Mouse (Mus musculus) embryonic stem cell, embryonic (primary cell): Measurements from ENCODE around the gene Sesn3.

Source experiments
- CTCF ChIA-PET, 4 experiments: fragments of 300-600 bp in 2 of 4; fragments of 350-600 bp in 2 of 4; sonication (Branson Sonifier 250); formaldehyde crosslinking; loops; one replicate each; lab custom pipeline; 2022; ENCODE audit warnings: inconsistent platforms in 2 of 4; lab: Charles Lee
- POLR2A ChIA-PET, 4 experiments: fragments of 300-600 bp in 2 of 4; fragments of 350-600 bp in 2 of 4; sonication (Branson Sonifier 250); formaldehyde crosslinking; loops; one replicate each; lab custom pipeline; 2022; ENCODE audit warnings: antibody characterized with exemption in 4 of 4, inconsistent platforms in 1 of 4; lab: Charles Lee

Gene Sesn3

GRCm38 (mm10) chr9:14316618-14317017 is 41.8 kb downstream of the Sesn3 start:
- ChIA-PET CTCF (no interaction called here), POLR2A (no interaction called here)

DNA sequence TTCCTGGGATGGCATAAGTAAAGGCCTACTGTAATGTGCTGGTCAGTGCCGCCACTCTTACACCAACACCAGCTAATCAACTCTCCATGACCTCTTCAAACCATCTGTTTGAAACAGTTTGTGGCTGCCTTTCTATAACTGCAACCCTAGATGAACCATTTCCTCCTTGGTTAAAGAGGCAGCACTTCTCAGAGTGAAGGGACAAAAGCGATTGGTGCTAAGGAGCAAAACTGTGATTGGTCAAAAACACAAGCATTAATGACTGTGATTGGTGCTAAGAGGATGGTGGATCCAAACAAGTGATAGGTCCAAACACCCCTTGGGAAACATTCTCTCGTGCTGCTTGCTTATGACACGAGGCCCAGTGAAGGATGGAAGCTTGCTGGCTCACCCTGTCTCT is 61.0 kb downstream of the Sesn3 start:
- ChIA-PET CTCF (interaction anchor here in 2 of 4 experiments (0.6 kb wide), 2 partner anchors 39 to 683 kb away, joined by 3 read pairs; no protein-coding TSS in a partner anchor), POLR2A (no interaction called here)

GRCm38 (mm10) chr9:14336901-14337300 is 62.0 kb downstream of the Sesn3 start:
- CTCF ChIA-PET, result interaction anchor here in 1 of 4 experiments (1.0 kb wide), 1 partner anchor 12 kb away, joined by 3 read pairs; no protein-coding TSS in a partner anchor
- POLR2A ChIA-PET, result interaction anchor here in 2 of 4 experiments (0.6 to 0.8 kb wide), 2 partner anchors 62 to 392 kb away, joined by 3 read pairs; partner anchors contain the start of gene Sesn3 (in 1 of the 2)

- ChIA-PET CTCF (interaction anchor here in 1 of 4 experiments (1.2 kb wide), 1 partner anchor 449 kb away, joined by 4 read pairs; no protein-coding TSS in a partner anchor), POLR2A (no interaction called here)
Observed at GRCm38 (mm10) chr9:14338701-14339100, 63.8 kb downstream of the Sesn3 start.

DNA sequence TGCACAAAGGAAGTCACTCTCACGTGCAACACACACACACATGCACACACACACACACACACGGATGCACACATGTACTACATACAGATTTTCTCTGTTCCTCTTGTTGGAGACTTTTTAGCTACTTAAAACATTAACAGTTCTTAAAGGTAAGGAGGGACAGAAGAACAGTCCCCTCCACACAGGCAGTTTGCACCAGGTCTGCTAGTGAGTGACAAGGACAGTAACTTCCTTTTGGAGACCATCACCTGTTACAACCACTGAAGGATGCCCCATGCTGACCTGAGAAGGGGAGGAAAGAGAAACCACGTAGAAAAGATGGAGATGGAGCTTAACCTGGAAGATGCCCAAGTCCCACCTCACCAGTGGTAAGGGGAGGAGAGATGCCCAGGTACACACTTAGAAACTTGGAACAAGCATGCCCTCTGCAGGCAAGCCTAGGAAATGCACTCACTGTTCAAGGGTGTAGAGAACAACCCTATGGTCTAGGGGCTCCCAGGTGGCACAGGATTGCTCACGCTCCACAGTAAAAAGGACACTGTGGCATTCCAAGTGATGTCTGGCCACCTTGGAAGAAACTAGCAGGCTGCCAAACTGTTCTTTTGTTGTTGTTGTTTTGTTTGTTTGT is 67.3 kb downstream of the Sesn3 start:
- CTCF ChIA-PET, result interaction anchor here in 2 of 4 experiments (0.5 to 1.9 kb wide), 5 partner anchors 224 to 518 kb away, joined by 3 to 10 read pairs (median 4); no protein-coding TSS in a partner anchor
- POLR2A ChIA-PET, result no interaction called here

DNA sequence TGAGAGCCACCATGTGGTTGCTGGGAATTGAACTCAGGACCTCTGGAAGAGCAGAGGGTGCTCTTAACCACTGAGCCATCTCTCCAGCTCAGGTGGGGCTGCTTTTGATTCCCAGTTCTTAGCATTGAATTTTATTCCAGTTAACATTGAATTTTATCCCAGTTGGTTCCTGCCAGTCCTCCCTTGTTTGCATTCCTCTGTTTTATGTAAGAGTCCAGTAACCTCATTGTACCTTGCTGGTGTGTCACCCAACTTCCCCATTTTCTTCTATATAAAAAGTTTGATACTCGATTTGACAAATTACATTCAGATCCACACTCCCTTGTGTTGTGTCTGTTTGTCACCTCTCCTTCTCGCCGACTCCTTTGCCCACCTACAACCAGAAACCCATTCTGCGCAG is 71.0 kb downstream of the Sesn3 start:
- POLR2A ChIA-PET, result interaction anchor here in 1 of 4 experiments (1.1 kb wide), 1 partner anchor 518 kb away, joined by 5 read pairs; no protein-coding TSS in a partner anchor
- CTCF ChIA-PET, result interaction anchor here in 1 of 4 experiments (0.7 kb wide), 1 partner anchor 231 kb away, joined by 3 read pairs; no protein-coding TSS in a partner anchor

DNA sequence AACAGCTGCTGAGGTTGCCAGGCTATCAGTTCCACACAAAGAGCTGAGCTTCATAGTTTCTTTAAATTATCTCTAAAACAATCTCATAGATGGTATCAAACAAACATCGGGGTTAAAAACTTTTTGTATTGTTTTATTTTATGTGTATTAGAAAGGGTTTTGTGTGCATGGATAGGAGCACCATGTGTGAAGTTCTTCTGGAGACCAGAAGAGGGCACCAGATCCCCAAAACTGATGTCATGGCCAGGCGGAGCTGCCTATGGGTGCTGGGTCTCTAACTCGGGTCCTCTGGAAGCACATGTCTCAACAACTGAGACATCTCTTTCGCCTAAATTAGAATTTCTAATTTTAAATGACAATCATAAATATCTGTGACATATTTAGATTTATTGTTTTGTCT is 73.5 kb downstream of the Sesn3 start:
- ChIA-PET CTCF (interaction anchor here (0.7 to 2.3 kb wide), 23 partner anchors 8 to 459 kb away, joined by 3 to 14 read pairs (median 5); partner anchors contain the start of genes Cwc15 (in 1 of the 4) and Kdm4d (in 1 of the 4)), POLR2A (interaction anchor here in 2 of 4 experiments (0.7 to 1.7 kb wide), 4 partner anchors 31 to 351 kb away, joined by 3 to 5 read pairs (median 3); partner anchors contain the start of genes Cwc15 (in 1 of the 2) and Kdm4d (in 1 of the 2))

DNA sequence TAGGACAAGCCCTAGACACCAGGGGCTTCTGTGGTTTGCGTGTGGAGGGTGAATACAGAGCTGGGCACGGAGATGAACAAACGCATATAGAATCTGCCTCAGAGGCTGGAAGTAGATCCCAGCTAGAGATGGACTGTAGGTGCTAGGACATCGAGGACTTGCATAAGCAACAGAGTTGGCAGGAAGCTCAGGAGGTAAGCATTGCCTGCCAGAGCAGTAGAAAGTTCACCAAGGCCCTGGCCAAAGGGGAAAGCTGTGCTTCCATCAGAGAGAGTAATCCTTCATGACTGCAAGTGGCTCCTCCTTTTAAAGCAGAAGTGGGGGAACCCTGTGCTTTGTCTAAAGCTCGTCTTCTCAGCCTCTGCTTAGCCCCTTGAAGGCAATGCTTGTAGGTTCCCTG is 74.5 kb downstream of the Sesn3 start:
- POLR2A ChIA-PET, result interaction anchor here in 2 of 4 experiments (0.6 to 1.7 kb wide), 3 partner anchors 41 to 176 kb away, joined by 3 to 5 read pairs (median 4); partner anchors contain the start of genes Cwc15 (in 1 of the 2) and Kdm4d (in 1 of the 2)
- CTCF ChIA-PET, result interaction anchor here in 3 of 4 experiments (0.5 to 2.3 kb wide), 17 partner anchors 8 to 460 kb away, joined by 3 to 14 read pairs (median 5); no protein-coding TSS in a partner anchor

DNA sequence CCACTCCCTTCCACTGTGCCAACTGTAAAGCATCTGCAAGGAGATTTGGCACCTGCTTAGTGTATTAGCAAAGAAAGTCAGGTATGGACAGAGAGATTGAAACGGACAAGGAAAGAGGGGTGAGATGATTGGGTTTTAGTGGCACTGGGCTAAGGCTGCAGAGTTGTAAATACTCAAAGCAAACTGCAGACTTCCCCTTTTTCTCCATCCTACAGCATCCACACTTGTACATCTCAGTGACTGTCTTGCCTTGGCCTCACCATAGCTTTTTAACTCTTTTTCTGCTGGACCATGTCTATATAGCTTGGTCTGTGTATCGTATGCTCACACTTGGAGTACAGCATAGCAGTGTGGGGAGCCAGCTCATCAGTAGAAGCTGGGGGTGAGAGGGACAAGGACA is 75.9 kb downstream of the Sesn3 start:
- CTCF ChIA-PET, result interaction anchor here in 1 of 4 experiments (0.5 to 1.1 kb wide), 2 partner anchors 40 to 475 kb away, joined by 3 to 4 read pairs; no protein-coding TSS in a partner anchor
- POLR2A ChIA-PET, result no interaction called here

- ChIA-PET CTCF (no interaction called here), POLR2A (no interaction called here)
Observed at GRCm38 (mm10) chr9:14352337-14352736, 77.5 kb downstream of the Sesn3 start.

GRCm38 (mm10) chr9:14354852-14355251 is 80.0 kb downstream of the Sesn3 start:
- ChIA-PET CTCF (interaction anchor here in 1 of 4 experiments (2.8 kb wide), 1 partner anchor 465 kb away, joined by 14 read pairs; no protein-coding TSS in a partner anchor), POLR2A (interaction anchor here in 1 of 4 experiments (0.6 kb wide), 1 partner anchor 146 kb away, joined by 4 read pairs; the partner anchor contains the start of genes Cwc15 and Kdm4d)

DNA sequence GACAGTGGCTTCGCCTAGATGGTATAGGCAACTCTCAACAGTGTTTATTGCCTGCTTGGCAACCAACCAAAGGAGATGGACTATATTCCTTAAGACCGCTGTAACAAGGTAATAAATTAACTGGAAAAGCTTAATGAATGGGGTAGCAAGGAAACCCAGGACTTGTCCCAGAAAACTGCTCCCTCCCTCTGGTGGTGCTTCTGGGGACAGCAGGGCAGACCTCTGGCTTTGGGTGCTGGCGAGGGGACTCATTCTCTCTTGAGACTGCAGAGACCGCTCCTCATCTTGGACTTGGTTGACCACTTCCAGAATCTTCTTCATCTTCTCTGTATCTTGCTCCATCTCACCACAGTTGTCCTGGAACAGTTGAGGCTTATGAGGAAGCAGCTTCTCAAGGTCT is 82.2 kb downstream of the Sesn3 start:
- POLR2A ChIA-PET, result interaction anchor here in 1 of 4 experiments (0.6 to 1.2 kb wide), 3 partner anchors 10 to 477 kb away, joined by 3 to 4 read pairs (median 4); no protein-coding TSS in a partner anchor
- CTCF ChIA-PET, result interaction anchor here in 3 of 4 experiments (0.6 to 2.8 kb wide), 10 partner anchors 8 to 641 kb away, joined by 3 to 14 read pairs (median 3); no protein-coding TSS in a partner anchor

GRCm38 (mm10) chr9:14362068-14362768 is 87.4 kb downstream of the Sesn3 start:
- ChIA-PET CTCF (no interaction called here), POLR2A (interaction anchor here in 1 of 4 experiments (0.5 to 0.7 kb wide), 2 partner anchors 220 to 297 kb away, joined by 3 to 7 read pairs; no protein-coding TSS in a partner anchor)

DNA sequence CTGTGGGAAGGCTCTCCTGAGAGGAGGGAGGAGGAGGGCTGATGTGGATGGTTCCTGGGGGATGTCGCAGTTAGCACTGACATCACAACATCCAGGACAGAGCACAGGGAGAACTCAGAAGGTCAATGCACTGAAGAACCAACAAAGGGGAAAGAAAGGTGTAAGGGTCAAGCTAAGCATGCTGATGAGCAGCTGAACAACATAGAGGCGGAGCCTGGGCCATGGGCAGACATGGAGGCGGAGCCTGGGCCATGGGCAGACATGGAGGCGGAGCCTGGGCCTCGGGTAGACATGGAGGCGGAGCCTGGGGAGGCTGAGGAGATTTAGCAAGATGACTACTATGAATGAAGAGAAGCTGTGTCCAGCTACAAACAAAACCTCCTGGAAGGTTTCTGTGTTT is 88.7 kb downstream of the Sesn3 start:
- ChIA-PET POLR2A (interaction anchor here in 1 of 4 experiments (0.8 to 1.3 kb wide), 3 partner anchors 16 to 137 kb away, joined by 3 to 5 read pairs (median 3); partner anchors contain the start of genes Cwc15 and Kdm4d), CTCF (interaction anchor here in 3 of 4 experiments (0.5 to 1.4 kb wide), 4 partner anchors 11 to 70 kb away, joined by 3 to 5 read pairs (median 4); no protein-coding TSS in a partner anchor)

GRCm38 (mm10) chr9:14364719-14365118 is 89.9 kb downstream of the Sesn3 start:
- ChIA-PET POLR2A (interaction anchor here in 1 of 4 experiments (1.0 kb wide), 1 partner anchor 9 kb away, joined by 3 read pairs; no protein-coding TSS in a partner anchor), CTCF (interaction anchor here in 1 of 4 experiments (1.2 to 1.4 kb wide), 2 partner anchors 16 to 25 kb away, joined by 4 read pairs; no protein-coding TSS in a partner anchor)

DNA sequence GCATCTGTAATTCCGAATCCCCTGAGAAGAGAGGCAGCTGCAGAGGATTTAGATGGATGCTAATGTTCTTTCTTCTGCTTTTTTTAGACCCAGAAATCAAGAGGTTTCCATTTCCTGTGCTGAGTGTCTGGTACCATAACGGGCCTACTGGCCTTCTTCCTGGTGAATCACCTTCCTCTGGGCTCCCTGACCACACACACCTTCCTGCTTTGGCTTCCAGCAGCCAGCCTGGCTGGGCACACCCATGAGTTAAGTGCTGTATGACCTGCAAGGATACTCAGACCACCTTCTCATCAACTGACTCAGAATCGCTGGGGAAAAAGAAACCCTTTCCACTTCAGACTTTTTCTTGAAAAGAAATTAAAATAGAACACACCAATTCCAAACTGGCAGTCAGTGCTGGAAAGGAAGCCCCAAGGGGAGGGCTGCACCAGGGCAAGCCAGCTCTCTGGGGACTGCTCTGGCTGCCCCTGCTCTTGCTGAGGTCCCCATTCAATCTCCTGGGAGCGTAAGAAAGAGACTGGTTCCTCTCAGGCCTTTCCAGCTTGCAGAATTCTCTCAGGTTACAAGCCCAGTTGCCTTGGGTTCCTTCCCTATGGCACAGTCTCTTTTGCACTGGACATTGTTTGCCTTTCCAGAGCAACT is 90.7 kb downstream of the Sesn3 start:
- CTCF ChIA-PET, result interaction anchor here in 1 of 4 experiments (1.4 kb wide), 1 partner anchor 24 kb away, joined by 4 read pairs; no protein-coding TSS in a partner anchor
- POLR2A ChIA-PET, result interaction anchor here in 1 of 4 experiments (1.0 kb wide), 1 partner anchor 10 kb away, joined by 3 read pairs; no protein-coding TSS in a partner anchor

DNA sequence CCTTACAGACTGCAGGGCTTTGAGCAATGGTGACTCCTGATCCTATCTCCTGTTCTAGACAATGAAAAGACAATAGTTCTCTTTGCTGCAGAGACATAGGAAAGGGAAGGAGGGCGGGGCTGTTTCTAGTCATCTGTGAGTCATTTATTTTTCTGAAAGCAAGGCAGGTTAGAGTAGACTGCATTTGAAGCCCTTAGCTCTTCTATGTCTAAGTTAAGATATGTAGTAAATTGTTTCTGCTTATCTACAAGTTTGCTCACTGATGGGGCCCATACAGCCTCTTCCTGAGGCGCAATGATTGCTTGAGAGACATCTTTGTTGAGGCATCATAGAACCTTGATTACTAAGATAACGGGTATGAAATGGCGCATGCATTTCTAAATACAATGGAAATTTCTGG is 93.0 kb downstream of the Sesn3 start:
- POLR2A ChIA-PET, result no interaction called here

More for the DNA sequence above, 93.0 kb downstream of the Sesn3 start:
- CTCF ChIA-PET, result no interaction called here
